Mouse (Mus musculus): ENCODE data around the gene Wnt10b. TPM values are rescaled to one million over a fixed set of nuclear protein-coding genes. Genes with fewer than 3 reads are reported as not detected.

The Wnt10b gene
- polyA plus RNA-seq, 1 experiment from 2014 or later, result 4.9 TPM

DNA sequence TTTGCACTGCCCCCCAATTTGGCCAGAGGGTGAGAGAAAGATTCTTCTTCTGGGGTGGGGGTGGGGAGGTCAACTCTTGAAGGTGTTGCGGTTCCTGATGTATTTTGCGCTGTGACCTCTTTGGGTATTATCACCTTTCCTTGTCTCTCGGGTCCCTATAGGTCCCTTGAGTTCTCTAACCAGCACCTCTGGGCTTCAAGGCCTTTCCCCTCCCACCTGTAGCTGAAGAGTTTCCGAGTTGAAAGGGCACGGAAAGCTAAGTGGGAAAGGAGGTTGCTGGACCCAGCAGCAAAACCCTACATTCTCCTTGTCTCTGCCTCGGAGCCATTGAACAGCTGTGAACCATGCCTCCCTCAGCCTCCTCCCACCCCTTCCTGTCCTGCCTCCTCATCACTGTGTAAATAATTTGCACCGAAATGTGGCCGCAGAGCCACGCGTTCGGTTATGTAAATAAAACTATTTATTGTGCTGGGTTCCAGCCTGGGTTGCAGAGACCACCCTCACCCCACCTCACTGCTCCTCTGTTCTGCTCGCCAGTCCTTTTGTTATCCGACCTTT lies 15.3 kb upstream of the Wnt10b start:
- Histone ChIP-seq H3K36me3 (no peaks in the 10 kb centered on the region), H3K4me3 (peak overlapping the region; percentile 34; the same call in 1 of the 2 replicates), H3K4me1 (peaks cover 38% of the 10 kb centered on the region), H3K9ac (no peak overlapping the region), H3K27ac (no peak overlapping the region), H3K27me3 (peaks cover 100% of the 10 kb centered on the region), H3K4me2 (peak overlapping the region; percentile 56), H3K9me3 (no peaks in the 10 kb centered on the region)
- no peak for ATAC-seq (ENCODE audit: insufficient number of reproducible peaks, insufficient read depth, low FRiP score, low TSS enrichment, low read depth)
- WGBS, result 9% methylated on average over 13 of the region's 13 CpGs

GRCm38 (mm10) chr15:98792233-98793020 lies 14.5 kb upstream of the Wnt10b start:
- no peaks in the 10 kb centered on the region for H3K9me3 ChIP-seq
- no peaks in the 10 kb centered on the region for H3K36me3 ChIP-seq
- peaks cover 31% of the 10 kb centered on the region for H3K4me1 ChIP-seq
- H3K9ac ChIP-seq, result peak overlapping the region; percentile 52; the same call in 1 of the 2 replicates
- peak overlapping the region; percentile 34 for H3K4me3 ChIP-seq
- H3K4me2 ChIP-seq, result peak overlapping the region; percentile 56
- no peak for ATAC-seq (ENCODE audit: insufficient number of reproducible peaks, insufficient read depth, low FRiP score, low TSS enrichment, low read depth)
- H3K27ac ChIP-seq, result no peak overlapping the region
- 2% methylated on average over 75 of the region's 75 CpGs for WGBS
- H3K27me3 ChIP-seq, result peaks cover 100% of the 10 kb centered on the region

DNA sequence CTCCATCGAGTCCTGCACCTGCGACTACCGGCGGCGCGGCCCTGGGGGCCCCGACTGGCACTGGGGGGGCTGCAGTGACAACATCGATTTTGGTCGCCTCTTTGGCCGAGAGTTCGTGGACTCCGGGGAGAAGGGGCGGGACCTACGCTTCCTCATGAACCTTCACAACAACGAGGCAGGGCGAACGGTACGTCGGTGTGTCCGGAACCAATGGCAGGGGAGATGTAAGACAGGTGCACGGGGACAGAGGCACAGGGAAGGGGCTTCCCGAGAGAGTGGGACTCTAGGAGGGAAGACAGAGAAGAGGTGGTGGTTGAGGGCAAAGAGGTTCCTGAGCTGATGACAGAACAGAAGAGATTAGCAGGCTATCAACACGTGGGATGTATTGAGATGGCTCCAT lies 13.8 kb upstream of the Wnt10b start:
- Histone ChIP-seq H3K27ac (no peak overlapping the region), H3K27me3 (peaks cover 100% of the 10 kb centered on the region), H3K4me2 (peak overlapping the region; percentile 19; the same call in 1 of the 2 replicates), H3K4me1 (peaks cover 31% of the 10 kb centered on the region), H3K9ac (no peak overlapping the region), H3K9me3 (no peaks in the 10 kb centered on the region), H3K4me3 (peak overlapping the region; percentile 28; the same call in 1 of the 2 replicates), H3K36me3 (no peaks in the 10 kb centered on the region)
- WGBS, result under 1% methylated on average over 23 of the region's 23 CpGs
- no peak for ATAC-seq (ENCODE audit: insufficient number of reproducible peaks, insufficient read depth, low FRiP score, low TSS enrichment, low read depth)

DNA sequence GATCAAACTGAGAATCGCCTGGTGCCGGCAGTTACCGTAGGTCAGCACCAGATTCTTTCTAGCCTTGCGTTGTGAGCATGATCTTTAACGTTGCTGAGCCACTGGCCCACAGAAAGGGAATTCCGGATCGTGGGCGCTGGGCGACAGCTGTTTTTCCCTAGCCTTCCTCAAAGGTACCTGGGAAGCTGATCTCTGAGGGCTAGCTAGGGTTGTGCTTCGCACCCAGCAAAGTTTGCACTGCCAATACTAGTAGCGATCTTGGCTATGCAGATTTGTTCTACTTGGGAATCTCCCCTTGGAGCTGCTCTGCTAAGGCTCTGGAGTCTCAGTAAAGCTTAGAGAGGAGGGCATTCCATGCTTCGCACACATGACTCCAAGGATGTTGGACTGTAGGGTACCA lies 13.3 kb upstream of the Wnt10b start:
- no peaks in the 10 kb centered on the region for H3K36me3 ChIP-seq
- WGBS, result 1% methylated on average over 12 of the region's 12 CpGs
- H3K27ac ChIP-seq, result no peak overlapping the region
- peak overlapping the region; percentile 28 for H3K4me3 ChIP-seq
- H3K9me3 ChIP-seq, result no peaks in the 10 kb centered on the region
- H3K4me2 ChIP-seq, result peak overlapping the region; percentile 42
- no peak overlapping the region for H3K9ac ChIP-seq
- H3K4me1 ChIP-seq, result peaks cover 31% of the 10 kb centered on the region
- peaks cover 100% of the 10 kb centered on the region for H3K27me3 ChIP-seq
- no peak for ATAC-seq (ENCODE audit: insufficient number of reproducible peaks, insufficient read depth, low FRiP score, low TSS enrichment, low read depth)

GRCm38 (mm10) chr15:98790761-98791160 lies 12.8 kb upstream of the Wnt10b start:
- Histone ChIP-seq H3K4me1 (peaks cover 31% of the 10 kb centered on the region), H3K4me2 (peak overlapping the region; percentile 42), H3K4me3 (peak overlapping the region; percentile 28), H3K27me3 (peaks cover 97% of the 10 kb centered on the region), H3K9me3 (peaks cover 2% of the 10 kb centered on the region; the same call in 1 of the 2 replicates), H3K27ac (no peak overlapping the region), H3K9ac (0 out of 2 replicates have a peak overlapping the region, but pooled peaks have one; percentile 49), H3K36me3 (no peaks in the 10 kb centered on the region)
- under 1% methylated on average over 23 of the region's 23 CpGs for WGBS
- no peak for ATAC-seq (ENCODE audit: insufficient number of reproducible peaks, insufficient read depth, low FRiP score, low TSS enrichment, low read depth)

DNA sequence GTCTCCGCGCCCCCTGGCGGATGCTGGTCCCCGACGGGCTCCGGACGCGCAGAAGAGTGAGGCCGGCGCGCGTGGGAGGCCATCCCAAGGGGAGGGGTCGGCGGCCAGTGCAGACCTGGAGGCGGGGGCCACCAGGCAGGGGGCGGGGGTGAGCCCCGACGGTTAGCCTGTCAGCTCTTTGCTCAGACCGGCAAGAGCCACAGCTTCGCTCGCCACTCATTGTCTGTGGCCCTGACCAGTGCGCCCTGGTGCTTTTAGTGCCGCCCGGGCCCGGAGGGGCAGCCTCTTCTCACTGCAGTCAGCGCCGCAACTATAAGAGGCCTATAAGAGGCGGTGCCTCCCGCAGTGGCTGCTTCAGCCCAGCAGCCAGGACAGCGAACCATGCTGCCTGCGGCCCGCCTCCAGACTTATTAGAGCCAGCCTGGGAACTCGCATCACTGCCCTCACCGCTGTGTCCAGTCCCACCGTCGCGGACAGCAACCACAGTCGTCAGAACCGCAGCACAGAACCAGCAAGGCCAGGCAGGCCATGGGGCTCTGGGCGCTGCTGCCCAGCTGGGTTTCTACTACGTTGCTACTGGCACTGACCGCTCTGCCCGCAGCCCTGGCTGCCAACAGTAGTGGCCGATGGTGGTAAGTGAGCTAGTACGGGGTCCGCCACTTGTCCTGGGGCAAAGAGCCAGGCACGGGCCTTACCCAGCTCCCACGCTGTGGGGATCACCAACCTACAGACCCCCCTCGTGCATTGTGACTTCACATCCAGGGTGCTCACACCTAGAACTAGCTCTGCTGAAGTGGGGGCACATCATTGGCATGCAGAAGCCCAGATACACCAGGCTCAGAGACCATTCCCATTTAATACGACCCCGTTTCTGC lies 11.9 kb upstream of the Wnt10b start, which contains the start of gene Wnt1:
Gene Wnt1 (plus strand): TSS at position 197 of the 875 bp plus-strand sequence.
- Histone ChIP-seq H3K4me3 (peak within 1 kb of the TSS; percentile 28), H3K36me3 (no peaks in the 10 kb centered on the region), H3K4me2 (peak within 1 kb of the TSS; percentile 42)

GRCm38 (mm10) chr15:98788972-98789660 lies 11.2 kb upstream of the Wnt10b start:
- WGBS, result 12% methylated on average over 24 of the region's 24 CpGs
- no peak for ATAC-seq (ENCODE audit: insufficient number of reproducible peaks, insufficient read depth, low FRiP score, low TSS enrichment, low read depth)
- H3K27me3 ChIP-seq, result peaks cover 86% of the 10 kb centered on the region
- H3K4me2 ChIP-seq, result peak overlapping the region; percentile 25
- peaks cover 5% of the 10 kb centered on the region; the same call in 1 of the 2 replicates for H3K9me3 ChIP-seq
- H3K9ac ChIP-seq, result no peak overlapping the region
- peaks cover 31% of the 10 kb centered on the region for H3K4me1 ChIP-seq
- H3K36me3 ChIP-seq, result no peaks in the 10 kb centered on the region
- peak overlapping the region; percentile 7 for H3K4me3 ChIP-seq
- H3K27ac ChIP-seq, result no peak overlapping the region

More for the DNA sequence above, 11.9 kb upstream of the Wnt10b start, which contains the start of gene Wnt1:
- no peak for ATAC-seq (ENCODE audit: insufficient number of reproducible peaks, insufficient read depth, low FRiP score, low TSS enrichment, low read depth)
- 1% methylated on average over 51 of the region's 51 CpGs for WGBS
- Histone ChIP-seq H3K4me1 (peaks cover 31% of the 10 kb centered on the region), H3K27ac (no peak within 1 kb of the TSS), H3K9ac (0 out of 2 replicates have a peak within 1 kb of the TSS, but pooled peaks have one; percentile 49), H3K27me3 (peaks cover 94% of the 10 kb centered on the region), H3K9me3 (peaks cover 5% of the 10 kb centered on the region; the same call in 1 of the 2 replicates)

DNA sequence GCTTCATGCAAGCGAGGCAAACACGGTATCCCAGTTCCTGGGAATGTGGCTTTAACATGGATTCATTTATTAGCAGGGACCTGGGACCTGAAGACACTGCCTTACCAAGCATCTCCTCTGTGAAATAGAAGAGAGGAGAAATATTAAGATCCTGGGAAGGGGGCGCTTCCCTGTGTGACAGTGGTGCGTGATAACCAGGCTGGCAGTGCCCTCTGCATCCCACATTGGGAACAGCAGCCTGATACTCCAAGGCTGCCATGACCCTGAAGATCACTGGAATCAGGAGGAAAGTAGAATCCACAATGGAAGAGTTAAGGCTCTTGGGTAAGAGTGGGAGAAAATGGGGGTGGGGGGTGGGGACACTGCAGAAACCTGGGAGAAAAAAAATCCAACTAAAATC lies 10.0 kb upstream of the Wnt10b start:
- H3K4me3 ChIP-seq, result no peak overlapping the region
- no peak overlapping the region for H3K4me2 ChIP-seq
- H3K36me3 ChIP-seq, result no peaks in the 10 kb centered on the region
- no peak overlapping the region for H3K27ac ChIP-seq
- ATAC-seq (ENCODE audit: insufficient number of reproducible peaks, insufficient read depth, low FRiP score, low TSS enrichment, low read depth), result no peak
- no peak overlapping the region for H3K9ac ChIP-seq
- peaks cover 78% of the 10 kb centered on the region for H3K27me3 ChIP-seq
- H3K9me3 ChIP-seq, result peaks cover 5% of the 10 kb centered on the region; the same call in 1 of the 2 replicates
- peaks cover 28% of the 10 kb centered on the region for H3K4me1 ChIP-seq
- WGBS, result 41% methylated on average over 4 of the region's 4 CpGs

DNA sequence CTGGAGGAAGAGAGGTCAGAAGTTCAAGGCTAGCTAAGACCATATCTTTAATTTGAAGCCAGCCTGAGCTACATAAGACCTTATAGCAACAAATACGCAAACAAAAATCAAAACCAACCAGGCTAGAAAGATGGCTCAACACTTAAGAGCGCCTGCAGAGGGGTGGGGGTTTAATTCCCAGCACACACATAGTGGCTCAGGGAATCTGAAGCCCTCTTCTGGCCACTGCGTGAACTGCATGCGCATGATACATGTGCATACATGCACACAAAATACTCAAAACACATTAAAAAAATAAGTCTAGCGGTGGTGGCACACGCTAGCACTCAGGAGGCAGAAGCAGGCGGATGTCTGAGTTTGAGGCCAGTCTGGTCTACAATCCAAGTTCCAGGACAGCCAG lies 7.8 kb upstream of the Wnt10b start:
- no peak for ATAC-seq (ENCODE audit: insufficient number of reproducible peaks, insufficient read depth, low FRiP score, low TSS enrichment, low read depth)
- WGBS, result 42% methylated on average over 7 of the region's 7 CpGs
- Histone ChIP-seq H3K4me3 (no peak overlapping the region), H3K4me2 (no peak overlapping the region), H3K4me1 (peaks cover 12% of the 10 kb centered on the region), H3K27ac (no peak overlapping the region), H3K27me3 (peaks cover 75% of the 10 kb centered on the region), H3K9me3 (peaks cover 5% of the 10 kb centered on the region; the same call in 1 of the 2 replicates), H3K36me3 (no peaks in the 10 kb centered on the region), H3K9ac (no peak overlapping the region)

DNA sequence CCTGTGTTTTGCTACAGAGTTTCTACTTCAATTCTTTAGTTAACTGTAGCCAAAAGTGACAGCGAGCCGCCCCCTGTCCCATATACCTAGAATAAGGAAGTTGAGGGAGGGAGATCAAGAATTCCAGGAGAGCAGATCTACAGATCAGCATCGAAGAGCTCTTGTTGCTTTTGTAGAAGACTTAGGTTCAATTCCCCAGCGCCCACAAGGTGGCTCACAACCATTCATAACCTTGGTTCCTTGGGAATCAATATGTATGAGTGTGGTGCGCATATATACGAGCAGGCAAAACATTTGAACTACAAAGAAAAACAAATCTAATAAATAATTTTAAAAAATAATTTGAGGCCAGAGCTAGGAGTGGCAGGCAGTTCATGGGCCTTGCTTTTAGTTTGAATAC lies 3.2 kb upstream of the Wnt10b start:
- no peak overlapping the region for H3K27ac ChIP-seq
- no peak for ATAC-seq (ENCODE audit: insufficient number of reproducible peaks, insufficient read depth, low FRiP score, low TSS enrichment, low read depth)
- no peak overlapping the region for H3K4me2 ChIP-seq
- peaks cover 5% of the 10 kb centered on the region; the same call in 1 of the 2 replicates for H3K9me3 ChIP-seq
- H3K27me3 ChIP-seq, result peaks cover 76% of the 10 kb centered on the region
- no peak overlapping the region for H3K9ac ChIP-seq
- H3K4me1 ChIP-seq, result peaks cover 36% of the 10 kb centered on the region
- no peak overlapping the region for H3K4me3 ChIP-seq
- no peaks in the 10 kb centered on the region for H3K36me3 ChIP-seq
- WGBS, result 31% methylated on average over 6 of the region's 6 CpGs
